Mouse (Mus musculus): Measurements from ENCODE around the gene 3110001I22Rik. TPM values are rescaled to one million over a fixed set of nuclear protein-coding genes. Genes with fewer than 3 reads are reported as not detected.
"Not testable (repeated sequence)": the region's sequence is repeated elsewhere in the genome, so short reads cannot be mapped to it uniquely, and the experiment has no call there.

Gene 3110001I22Rik
- 12.2 and 18.5 TPM in 2 replicates for total RNA-seq (2017)

DNA sequence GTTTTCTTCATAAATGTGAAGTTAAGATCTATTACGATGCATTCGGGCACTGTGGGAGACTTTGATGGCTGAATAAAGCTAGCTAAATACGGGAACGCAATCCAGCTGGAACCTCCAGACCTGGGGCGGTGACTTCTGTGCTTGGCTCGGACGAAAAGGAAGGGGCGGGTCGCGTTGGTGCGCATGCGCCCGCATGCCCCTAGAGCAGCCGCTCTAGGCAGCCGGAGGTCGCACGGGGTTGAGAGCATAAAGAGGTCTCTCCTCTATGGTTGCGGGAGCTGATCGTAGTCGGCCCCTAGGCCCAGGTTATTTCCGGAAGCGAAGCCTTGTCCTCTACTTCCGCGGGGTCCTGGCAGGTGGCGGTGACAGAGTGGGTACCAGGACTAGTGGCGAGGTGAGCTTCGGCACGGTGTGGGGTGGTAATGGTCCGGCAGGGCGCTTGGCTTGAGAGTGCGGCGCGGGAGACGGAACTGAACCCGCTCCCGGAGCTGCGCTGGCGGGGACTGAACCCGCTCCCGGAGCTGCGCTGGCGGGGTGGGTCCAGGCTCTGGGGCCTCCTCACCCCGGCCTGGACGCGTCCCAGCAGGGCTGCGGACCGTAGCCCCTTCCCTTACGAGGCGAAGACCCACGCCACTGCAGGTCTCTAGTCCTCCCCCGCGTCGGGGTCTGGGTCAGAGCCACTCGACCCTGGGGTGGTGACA lies at the start of gene 3110001I22Rik, which contains the start of gene Bfar:
3110001I22Rik (plus strand) TSS at position 245 of the 701 bp plus-strand sequence.
Bfar (plus strand) TSS at position 174 of the 701 bp plus-strand sequence.
- peak; percentile 69 for ATAC-seq (replicated peaks; ENCODE audit: low read depth, poor library complexity, severe bottlenecking)

DNA sequence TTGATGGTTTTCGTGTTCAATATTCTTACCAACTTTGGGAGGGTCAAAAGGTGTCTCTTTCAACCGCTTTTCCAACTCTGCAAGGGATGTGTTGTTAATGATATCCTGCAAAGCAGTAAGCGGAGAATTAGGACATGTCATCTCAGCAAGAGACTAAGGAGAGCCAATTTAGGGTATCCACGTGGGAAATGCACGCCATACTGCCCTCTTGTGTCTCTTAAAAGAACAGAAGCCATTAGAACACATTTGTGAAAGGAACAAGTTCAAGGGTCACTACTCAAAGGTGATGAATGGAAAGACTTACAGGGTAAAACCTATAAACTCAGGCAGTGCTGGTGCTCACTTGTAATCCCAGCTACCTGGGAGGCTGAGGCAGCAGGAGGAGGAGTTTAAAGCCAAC lies 43.4 kb upstream of the 3110001I22Rik start:
- ATAC-seq (replicated peaks; ENCODE audit: low read depth, poor library complexity, severe bottlenecking): 0 out of 2 replicates have a peak, but pooled peaks have one; percentile 36

GRCm38 (mm10) chr16:13638198-13638597 lies 33.5 kb upstream of the 3110001I22Rik start:
- ATAC-seq (replicated peaks; ENCODE audit: low read depth, poor library complexity, severe bottlenecking): not testable (repeated sequence)

- ATAC-seq (replicated peaks; ENCODE audit: low read depth, poor library complexity, severe bottlenecking): no peak
Observed at GRCm38 (mm10) chr16:13639508-13639907, 32.2 kb upstream of the 3110001I22Rik start.

- ATAC-seq (replicated peaks; ENCODE audit: low read depth, poor library complexity, severe bottlenecking): 0 out of 2 replicates have a peak, but pooled peaks have one; percentile 39
Observed at GRCm38 (mm10) chr16:13640064-13640463, 31.7 kb upstream of the 3110001I22Rik start.

DNA sequence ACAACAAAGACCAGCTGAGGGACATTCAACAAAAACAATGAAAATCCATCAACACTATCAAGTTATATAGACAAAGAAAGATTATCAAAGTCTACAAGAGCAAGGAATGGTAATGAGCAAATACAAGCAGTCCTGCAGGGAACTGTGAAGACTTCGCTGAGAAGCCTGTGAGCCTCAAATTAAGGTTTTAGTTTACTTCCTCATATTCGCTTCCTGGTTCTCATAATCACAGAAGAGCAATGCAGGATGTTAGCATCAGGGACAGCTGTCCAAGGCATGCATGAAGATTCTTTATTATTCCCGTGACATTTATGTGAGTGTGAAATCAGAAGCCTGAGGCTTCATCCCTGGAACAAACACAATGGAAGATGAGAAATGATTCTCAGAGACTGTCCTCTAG lies 27.3 kb upstream of the 3110001I22Rik start:
- ATAC-seq (replicated peaks; ENCODE audit: low read depth, poor library complexity, severe bottlenecking): peak; percentile 56

GRCm38 (mm10) chr16:13645930-13646329 lies 25.8 kb upstream of the 3110001I22Rik start:
- ATAC-seq (replicated peaks; ENCODE audit: low read depth, poor library complexity, severe bottlenecking): no peak

DNA sequence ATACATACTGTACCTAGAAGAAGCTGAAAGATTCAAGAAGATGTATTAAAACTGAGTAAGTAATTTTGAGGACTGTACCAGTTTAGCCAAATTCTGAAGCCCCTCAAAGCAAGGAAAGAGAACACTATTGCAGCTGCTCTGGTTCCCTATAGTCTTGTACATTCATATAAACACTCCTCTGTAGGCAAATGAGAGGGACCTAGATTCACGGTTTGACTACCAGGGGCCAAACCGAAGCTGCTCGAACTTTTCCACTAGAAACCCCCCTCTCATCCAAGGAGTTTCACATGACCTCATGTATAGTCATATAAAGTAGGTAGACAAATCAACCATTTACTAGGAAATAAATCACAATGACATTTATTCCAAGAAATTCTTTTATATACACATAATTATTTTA lies 12.8 kb upstream of the 3110001I22Rik start:
- ATAC-seq (replicated peaks; ENCODE audit: low read depth, poor library complexity, severe bottlenecking): no peak

- ATAC-seq (replicated peaks; ENCODE audit: low read depth, poor library complexity, severe bottlenecking): no peak
Observed at GRCm38 (mm10) chr16:13660736-13661135, 11.0 kb upstream of the 3110001I22Rik start.

DNA sequence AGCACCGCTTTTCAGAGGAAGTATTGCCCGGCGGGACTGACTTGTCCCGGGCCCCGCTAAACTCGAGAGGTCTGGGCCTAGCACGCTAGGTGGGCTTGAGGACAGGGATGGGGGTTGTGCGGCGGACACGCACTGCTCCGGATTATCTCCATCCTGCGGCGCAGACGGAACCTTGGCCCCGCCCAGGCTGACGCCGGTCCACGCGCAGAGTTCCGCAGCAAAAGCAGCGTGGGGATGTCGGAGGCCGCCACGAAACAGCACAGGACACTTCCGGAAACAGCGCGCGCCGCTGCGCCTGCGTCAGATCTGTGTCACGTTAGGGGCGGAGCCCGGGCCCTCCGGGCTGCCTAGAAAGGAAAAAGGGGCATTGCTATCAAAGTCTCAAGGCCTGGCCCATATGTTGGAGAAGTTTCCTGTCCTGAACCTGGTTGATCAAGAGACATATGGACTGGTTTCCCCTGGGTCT lies 3.8 kb upstream of the 3110001I22Rik start, which contains the start of gene Parn:
Parn (minus strand) TSS at position 293 of the 466 bp plus-strand sequence.
- peak; percentile 76 for ATAC-seq (replicated peaks; ENCODE audit: low read depth, poor library complexity, severe bottlenecking)

- ATAC-seq (replicated peaks; ENCODE audit: low read depth, poor library complexity, severe bottlenecking): no peak
Observed at GRCm38 (mm10) chr16:13668402-13669108, 3.2 kb upstream of the 3110001I22Rik start.

DNA sequence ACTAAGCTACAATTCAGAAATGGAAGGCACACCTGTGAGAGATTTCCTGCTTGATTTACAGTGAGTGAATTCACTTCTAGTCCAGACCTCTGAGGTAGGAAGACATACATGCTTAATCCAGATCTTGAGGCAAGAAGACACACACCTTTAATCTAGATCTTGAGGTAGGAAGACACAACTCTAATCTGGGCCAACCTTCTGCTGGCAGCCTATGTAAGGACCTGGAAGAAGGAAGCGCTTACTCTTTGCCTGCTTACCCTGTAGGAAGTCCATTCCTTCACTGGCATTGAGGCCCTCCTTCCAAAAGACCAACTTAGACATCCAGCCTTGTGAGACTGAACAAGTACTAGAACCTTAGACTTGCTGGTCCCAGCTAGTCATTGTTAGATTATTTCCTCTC lies 2.4 kb upstream of the 3110001I22Rik start:
- ATAC-seq (replicated peaks; ENCODE audit: low read depth, poor library complexity, severe bottlenecking): no peak

DNA sequence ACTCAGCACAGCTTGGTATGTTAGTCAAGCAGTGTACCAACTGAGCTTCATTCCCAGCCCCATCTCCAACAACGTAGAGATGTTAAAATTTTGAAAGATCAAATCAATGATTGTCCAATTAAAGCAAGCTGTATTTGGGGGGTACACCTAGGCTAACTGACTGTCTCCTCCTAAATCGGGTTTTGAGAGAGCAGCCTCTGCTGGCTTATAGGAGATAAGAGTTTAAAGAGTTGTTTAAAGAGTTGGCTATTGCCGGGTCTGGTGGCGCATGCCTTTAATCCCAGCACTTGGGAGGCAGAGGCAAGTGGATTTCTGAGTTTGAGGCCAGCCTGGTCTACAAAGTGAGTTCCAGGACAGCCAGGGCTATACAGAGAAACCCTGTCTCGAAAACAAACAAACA lies 833 bp upstream of the 3110001I22Rik start:
- ATAC-seq (replicated peaks; ENCODE audit: low read depth, poor library complexity, severe bottlenecking): not testable (repeated sequence)

GRCm38 (mm10) chr16:13672386-13672898 lies 713 bp downstream of the 3110001I22Rik start:
- ATAC-seq (replicated peaks; ENCODE audit: low read depth, poor library complexity, severe bottlenecking): peak; percentile 64

- no peak for ATAC-seq (replicated peaks; ENCODE audit: low read depth, poor library complexity, severe bottlenecking)
Observed at GRCm38 (mm10) chr16:13673114-13673513, 1.4 kb downstream of the 3110001I22Rik start.

DNA sequence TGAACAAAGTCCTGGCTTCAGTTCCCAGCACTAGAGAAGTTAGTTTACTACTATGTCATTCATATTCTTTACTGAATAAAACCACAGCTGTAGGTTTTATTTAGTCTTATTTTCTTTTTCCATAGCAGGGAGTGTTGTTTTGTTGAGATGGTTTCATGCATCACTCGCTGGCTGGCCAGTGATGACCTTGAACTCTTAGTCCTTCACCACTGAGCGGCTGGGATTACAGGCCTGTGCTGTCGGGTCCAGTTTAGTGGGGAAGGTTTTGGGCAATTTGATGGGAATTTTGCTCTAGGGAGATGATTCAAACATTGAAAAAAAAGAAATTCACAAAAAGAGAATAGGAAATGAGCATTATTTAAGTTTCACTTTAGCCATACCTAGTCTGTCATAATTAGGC lies 2.8 kb downstream of the 3110001I22Rik start:
- no peak for ATAC-seq (replicated peaks; ENCODE audit: low read depth, poor library complexity, severe bottlenecking)

- ATAC-seq (replicated peaks; ENCODE audit: low read depth, poor library complexity, severe bottlenecking): no peak
Observed at GRCm38 (mm10) chr16:13678601-13679319, 7.0 kb downstream of the 3110001I22Rik start.

DNA sequence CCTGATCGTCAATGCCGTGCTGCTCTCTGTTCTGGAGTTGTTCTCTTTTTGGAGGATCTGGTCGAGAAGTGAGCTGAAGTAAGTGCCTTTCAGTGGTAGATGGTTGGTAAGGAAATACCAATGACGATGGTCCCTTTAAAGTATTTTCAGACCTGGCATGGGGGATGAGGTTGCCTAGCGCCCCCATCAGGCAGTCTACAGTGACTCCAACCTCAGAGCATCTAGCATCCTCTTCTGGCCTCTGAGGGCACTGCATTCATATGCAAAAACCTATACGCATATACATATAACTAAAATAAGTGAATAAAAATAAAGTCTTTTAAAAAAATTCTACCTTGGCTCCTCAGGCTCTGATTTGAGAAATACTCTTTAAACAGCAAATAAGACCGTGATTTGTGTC lies 27.3 kb downstream of the 3110001I22Rik start:
- no peak for ATAC-seq (replicated peaks; ENCODE audit: low read depth, poor library complexity, severe bottlenecking)

- no peak for ATAC-seq (replicated peaks; ENCODE audit: low read depth, poor library complexity, severe bottlenecking)
Observed at GRCm38 (mm10) chr16:13702184-13702583, 30.5 kb downstream of the 3110001I22Rik start.

DNA sequence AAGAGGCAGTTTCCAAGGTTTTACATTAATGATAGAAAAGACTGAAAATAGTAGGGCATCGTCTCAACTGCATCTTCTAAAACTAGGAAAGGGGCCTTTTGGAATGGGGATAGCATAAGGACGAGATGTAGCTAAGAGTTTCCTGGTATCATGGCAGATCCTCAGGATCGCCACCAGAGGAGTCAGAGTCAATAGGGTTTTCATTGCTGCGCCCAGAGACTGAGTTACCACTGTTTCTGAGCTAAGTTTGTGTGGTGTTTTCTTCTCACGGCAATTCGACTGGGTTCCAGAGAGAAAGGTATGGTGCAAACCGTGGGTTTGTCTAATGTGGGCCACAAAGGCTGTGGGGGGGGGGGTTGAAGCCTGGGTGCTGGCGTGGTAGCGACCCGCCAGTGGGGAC lies 32.9 kb downstream of the 3110001I22Rik start:
- no peak for ATAC-seq (replicated peaks; ENCODE audit: low read depth, poor library complexity, severe bottlenecking)

Data from common myeloid progenitor, adult 5-6 weeks (primary cell).